Mouse (Mus musculus) frontal cortex, adult (tissue): ENCODE measurements around the gene Dtx3.
A peak's percentile ranks its signal among the peaks of the same experiment; 100 is the strongest.

Source experiments
- ATAC-seq: cut with Nextera tagmentation; 2 replicates; pipeline ENCODE4 v1.9.2; 2017; ENCODE audit warnings: mild to moderate bottlenecking, moderate library complexity, mixed read lengths; ENCODE audit not compliant: low TSS enrichment

The Dtx3 gene

GRCm38 (mm10) chr10:127186451-127186850, 9.1 kb downstream of the Dtx3 start:
- no peak for ATAC-seq

GRCm38 (mm10) chr10:127185506-127185905, 10.0 kb downstream of the Dtx3 start:
- ATAC-seq = no peak

GRCm38 (mm10) chr10:127185101-127185500, 10.4 kb downstream of the Dtx3 start:
- no peak for ATAC-seq

GRCm38 (mm10) chr10:127183759-127184158, 11.8 kb downstream of the Dtx3 start:
- no peak for ATAC-seq

GRCm38 (mm10) chr10:127182624-127183023, 12.9 kb downstream of the Dtx3 start:
- no peak for ATAC-seq

- no peak for ATAC-seq
These were observed 14.0 kb downstream of the Dtx3 start for GRCm38 (mm10) chr10:127181566-127181965.

GRCm38 (mm10) chr10:127180695-127181047, 14.9 kb downstream of the Dtx3 start:
- ATAC-seq = no peak

- ATAC-seq = peak; percentile 36; the same call in 1 of the 2 replicates
These were observed 15.4 kb downstream of the Dtx3 start, which contains the start of gene Slc26a10 for GRCm38 (mm10) chr10:127179871-127180694. TSS of gene Slc26a10 (minus strand) at chr10:127180645.

- no peak for ATAC-seq
These were observed 17.1 kb downstream of the Dtx3 start for GRCm38 (mm10) chr10:127178286-127179027.

GRCm38 (mm10) chr10:127177719-127178118, 17.8 kb downstream of the Dtx3 start:
- peak; percentile 68 for ATAC-seq

GRCm38 (mm10) chr10:127177235-127177634, 18.3 kb downstream of the Dtx3 start:
- 0 out of 2 replicates have a peak, but pooled peaks have one; percentile 8 for ATAC-seq

- no peak for ATAC-seq
These were observed 18.8 kb downstream of the Dtx3 start for GRCm38 (mm10) chr10:127176756-127177155.

- no peak for ATAC-seq
These were observed 19.3 kb downstream of the Dtx3 start for GRCm38 (mm10) chr10:127176228-127176627.

- ATAC-seq = no peak
These were observed 21.4 kb downstream of the Dtx3 start for GRCm38 (mm10) chr10:127174170-127174569.

- no peak for ATAC-seq
These were observed 22.1 kb downstream of the Dtx3 start for GRCm38 (mm10) chr10:127173148-127174065.

- no peak for ATAC-seq
These were observed 23.8 kb downstream of the Dtx3 start for GRCm38 (mm10) chr10:127171631-127172200.

- ATAC-seq = peak; percentile 51
These were observed 24.7 kb downstream of the Dtx3 start for GRCm38 (mm10) chr10:127170837-127171272.

- no peak for ATAC-seq
These were observed 25.5 kb downstream of the Dtx3 start for GRCm38 (mm10) chr10:127170002-127170401.

GRCm38 (mm10) chr10:127167614-127168192, 27.8 kb downstream of the Dtx3 start:
- no peak for ATAC-seq

- ATAC-seq = no peak
These were observed 28.5 kb downstream of the Dtx3 start for GRCm38 (mm10) chr10:127166771-127167613.
